Mouse (Mus musculus): ENCODE data around the gene Cilp. TPM values are rescaled to one million over a fixed set of nuclear protein-coding genes. Genes with fewer than 3 reads are reported as not detected.

Gene Cilp
- total RNA-seq, 2 experiments from 2014 or later, result 6.2 to 6.6 TPM

GRCm38 (mm10) chr9:65289988-65290387 lies 25.0 kb downstream of the Cilp start:
- intact Hi-C loops (cut with DNase I), result no loop called here
- no peak for DNase-seq

- intact Hi-C loops (cut with DNase I), result no loop called here
- no peak for DNase-seq
Observed at GRCm38 (mm10) chr9:65292421-65292820, 27.4 kb downstream of the Cilp start.

GRCm38 (mm10) chr9:65293119-65293518 lies 28.1 kb downstream of the Cilp start:
- no peak for DNase-seq
- intact Hi-C loops (cut with DNase I), result no loop called here

- DNase-seq, result peak in 1 of 2 experiments; percentile 12
- intact Hi-C loops (cut with DNase I), result no loop called here
Observed at GRCm38 (mm10) chr9:65293580-65293972, 28.6 kb downstream of the Cilp start.

- DNase-seq, result peak; percentile 98
- intact Hi-C loops (cut with DNase I), result no loop called here
Observed at GRCm38 (mm10) chr9:65293973-65294715, 29.2 kb downstream of the Cilp start, which contains the start of gene Clpx. Gene Clpx, plus strand, starts transcription at chr9:65294260.

- intact Hi-C loops (cut with DNase I), result no loop called here
- DNase-seq, result peak in 1 of 2 experiments; percentile 9
Observed at GRCm38 (mm10) chr9:65294716-65295378, 29.9 kb downstream of the Cilp start.

GRCm38 (mm10) chr9:65297056-65297455 lies 32.1 kb downstream of the Cilp start:
- no peak for DNase-seq
- intact Hi-C loops (cut with DNase I), result no loop called here

- no peak for DNase-seq
- intact Hi-C loops (cut with DNase I), result no loop called here
Observed at GRCm38 (mm10) chr9:65298761-65299160, 33.8 kb downstream of the Cilp start.

GRCm38 (mm10) chr9:65299650-65300049 lies 34.7 kb downstream of the Cilp start:
- intact Hi-C loops (cut with DNase I), result no loop called here
- DNase-seq, result no peak

GRCm38 (mm10) chr9:65302327-65302983 lies 37.5 kb downstream of the Cilp start:
- no peak for DNase-seq
- intact Hi-C loops (cut with DNase I), result no loop called here

- intact Hi-C loops (cut with DNase I), result no loop called here
- no peak for DNase-seq
Observed at GRCm38 (mm10) chr9:65303586-65303985, 38.6 kb downstream of the Cilp start.

- DNase-seq, result no peak
Observed at GRCm38 (mm10) chr9:65304300-65304699, 39.3 kb downstream of the Cilp start.

GRCm38 (mm10) chr9:65306672-65307071 lies 41.7 kb downstream of the Cilp start:
- DNase-seq, result peak in 1 of 2 experiments; percentile 19
- intact Hi-C loops (cut with DNase I), result no loop called here

More at GRCm38 (mm10) chr9:65304300-65304699, 39.3 kb downstream of the Cilp start:
- intact Hi-C loops (cut with DNase I), result no loop called here

- no peak for DNase-seq
- intact Hi-C loops (cut with DNase I), result no loop called here
Observed at GRCm38 (mm10) chr9:65308011-65308410, 43.0 kb downstream of the Cilp start.

- intact Hi-C loops (cut with DNase I), result loop anchor here (5.0 kb wide), 1 partner anchor 119 kb away; no protein-coding TSS in a partner anchor
- no peak for DNase-seq
Observed at GRCm38 (mm10) chr9:65312669-65313357, 47.8 kb downstream of the Cilp start.

GRCm38 (mm10) chr9:65313846-65314245 lies 48.9 kb downstream of the Cilp start:
- intact Hi-C loops (cut with DNase I), result loop anchor here (5.0 kb wide), 1 partner anchor 118 kb away; no protein-coding TSS in a partner anchor
- no peak for DNase-seq

- no peak for DNase-seq
- intact Hi-C loops (cut with DNase I), result no loop called here
Observed at GRCm38 (mm10) chr9:65322255-65322900, 57.4 kb downstream of the Cilp start.

- no peak for DNase-seq
- intact Hi-C loops (cut with DNase I), result no loop called here
Observed at GRCm38 (mm10) chr9:65325971-65326370, 61.0 kb downstream of the Cilp start.

- intact Hi-C loops (cut with DNase I), result no loop called here
- DNase-seq, result no peak
Observed at GRCm38 (mm10) chr9:65327371-65327770, 62.4 kb downstream of the Cilp start.
